Mouse (Mus musculus): ENCODE data around the gene Aldh1l2.

The Aldh1l2 gene

GRCm38 (mm10) chr10:83457531-83457930 is 76.4 kb downstream of the Aldh1l2 start:
- no peak for DNase-seq (ENCODE audit: low spot score)

DNA sequence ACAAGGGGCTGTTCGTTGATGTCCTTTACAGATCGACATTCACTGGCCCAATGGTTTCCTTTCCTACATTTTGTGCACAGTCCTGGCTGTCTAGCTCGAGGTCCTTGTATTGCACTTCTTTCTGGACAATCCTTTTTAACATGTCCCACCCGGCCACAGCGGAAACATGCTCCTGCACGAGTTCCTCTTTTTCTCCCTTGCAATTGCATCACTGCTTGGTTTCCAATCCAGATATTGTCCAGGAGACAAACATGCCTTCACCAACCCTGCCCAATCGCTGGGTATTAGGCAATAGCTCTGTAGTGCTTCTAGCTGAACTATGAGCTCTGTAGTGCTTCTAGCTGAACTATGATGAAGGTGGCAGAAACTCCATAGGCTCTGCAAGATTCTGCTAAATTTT is 85.4 kb downstream of the Aldh1l2 start:
- no peak for DNase-seq (ENCODE audit: low spot score)
